Mouse (Mus musculus) liver, embryonic 11.5 days (tissue): Measurements from ENCODE around the gene 1190005I06Rik. TPM values are rescaled to one million over a fixed set of nuclear protein-coding genes. Genes with fewer than 3 reads are reported as not detected.

ENCODE experiments used
- ATAC-seq: fragments of 200-750 bp; cut with Nextera tagmentation; replicated peaks from 2 replicates; pipeline ENCODE4 v1.8.0; 2017; ENCODE audit warnings: moderate number of reproducible peaks, mild to moderate bottlenecking, moderate TSS enrichment, moderate library complexity; ENCODE audit not compliant: low FRiP score
- DNase-seq: peaks from one replicate; pipeline ENCODE4 v3.0.0-alpha.2; 2017; ENCODE audit warnings: low spot score
- H3K27ac ChIP-seq: fragments of 300-500 bp; sonication (generic); 2 replicates; pipeline ENCODE4 v1.5.1; 2014; ENCODE audit warnings: mild to moderate bottlenecking, low read depth, low read length, control low read depth
- H3K27me3 ChIP-seq: fragments of 300-500 bp; sonication (generic); replicated peaks from 2 replicates; pipeline ENCODE4 v1.6.1; 2014; ENCODE audit warnings: low read length, mixed read lengths; ENCODE audit not compliant: control insufficient read depth, insufficient read depth
- H3K36me3 ChIP-seq: fragments of 300-500 bp; sonication (generic); 2 replicates; pipeline ENCODE4 v1.6.1; 2014; ENCODE audit warnings: mild to moderate bottlenecking, low read length, moderate library complexity, mixed read lengths; ENCODE audit not compliant: control insufficient read depth, insufficient read depth
- H3K4me1 ChIP-seq: fragments of 300-500 bp; sonication (generic); replicated peaks from 2 replicates; pipeline ENCODE4 v1.6.1; 2014; ENCODE audit warnings: low read length, mixed read lengths; ENCODE audit not compliant: control insufficient read depth, insufficient read depth
- H3K4me2 ChIP-seq: fragments of 300-500 bp; sonication (generic); 2 replicates; pipeline ENCODE4 v1.6.1; 2014; ENCODE audit warnings: mild to moderate bottlenecking, control low read depth, moderate library complexity
- H3K4me3 ChIP-seq: fragments of 300-500 bp; sonication (generic); 2 replicates; pipeline ENCODE4 v1.5.1; 2014; ENCODE audit warnings: low read depth, low read length, control low read depth
- H3K9ac ChIP-seq: fragments of 300-500 bp; sonication (generic); 2 replicates; pipeline ENCODE4 v1.6.1; 2014; ENCODE audit warnings: low read depth, low read length, control low read depth
- H3K9me3 ChIP-seq: fragments of 300-500 bp; sonication (generic); 2 replicates; pipeline ENCODE4 v1.6.1; 2016; ENCODE audit warnings: low read length, inconsistent platforms, mixed read lengths; ENCODE audit not compliant: control insufficient read depth
- WGBS: fragments of 180-500 bp; shearing (Covaris S2); extraction: QIAGEN DNeasy Blood & Tissue Kit; methylation state at CpG from one replicate; pipeline ENCODE4 v1.1.7; 2014; 5-methylcytosine and 5-hydroxymethylcytosine counted together
- polyA plus RNA-seq: library from polyadenylated mRNA; unstranded; fragments of >200 nt; fragmentation: Nextera tagmentation; extraction: Ambion mirVana; gene quantifications from 2 replicates; pipeline ENCODE4 v1.2.1, GENCODE M21; 2014

1190005I06Rik gene
- polyA plus RNA-seq, 1 experiment from 2014 or later, result 4.1 TPM

GRCm38 (mm10) chr8:120562680-120563347, 84.6 kb downstream of the 1190005I06Rik start:
- H3K9me3 ChIP-seq, result no peaks in the 10 kb centered on the region
- H3K4me3 ChIP-seq, result no peak overlapping the region
- no peak for DNase-seq
- no peaks in the 10 kb centered on the region for H3K27me3 ChIP-seq
- H3K4me1 ChIP-seq, result peaks cover 51% of the 10 kb centered on the region
- ATAC-seq, result no peak
- WGBS, result 85% methylated on average over 18 of the region's 18 CpGs
- H3K9ac ChIP-seq, result no peak overlapping the region
- no peak overlapping the region; the same call in 1 of the 2 replicates for H3K4me2 ChIP-seq
- H3K36me3 ChIP-seq, result peaks cover 27% of the 10 kb centered on the region
- H3K27ac ChIP-seq, result peak overlapping the region; percentile 60

GRCm38 (mm10) chr8:120561539-120562435, 85.6 kb downstream of the 1190005I06Rik start:
- Histone ChIP-seq H3K4me1 (peaks cover 61% of the 10 kb centered on the region), H3K27me3 (no peaks in the 10 kb centered on the region), H3K4me2 (no peak overlapping the region), H3K9me3 (no peaks in the 10 kb centered on the region), H3K27ac (no peak overlapping the region), H3K9ac (no peak overlapping the region), H3K4me3 (no peak overlapping the region), H3K36me3 (peaks cover 17% of the 10 kb centered on the region)
- ATAC-seq, result no peak
- 81% methylated on average over 22 of the region's 22 CpGs for WGBS
- DNase-seq, result no peak

GRCm38 (mm10) chr8:120560535-120560934, 86.9 kb downstream of the 1190005I06Rik start:
- Histone ChIP-seq H3K36me3 (peaks cover 11% of the 10 kb centered on the region; the same call in 1 of the 2 replicates), H3K4me3 (no peak overlapping the region), H3K9me3 (no peaks in the 10 kb centered on the region), H3K4me2 (no peak overlapping the region), H3K27ac (no peak overlapping the region), H3K27me3 (no peaks in the 10 kb centered on the region), H3K9ac (no peak overlapping the region), H3K4me1 (peaks cover 70% of the 10 kb centered on the region)
- WGBS, result 84% methylated on average over 5 of the region's 5 CpGs
- DNase-seq, result no peak
- no peak for ATAC-seq

GRCm38 (mm10) chr8:120559654-120560053, 87.8 kb downstream of the 1190005I06Rik start:
- ATAC-seq, result no peak
- Histone ChIP-seq H3K4me1 (peaks cover 71% of the 10 kb centered on the region), H3K4me3 (no peak overlapping the region), H3K4me2 (no peak overlapping the region), H3K9me3 (no peaks in the 10 kb centered on the region), H3K27ac (no peak overlapping the region), H3K9ac (no peak overlapping the region), H3K27me3 (no peaks in the 10 kb centered on the region), H3K36me3 (peaks cover 14% of the 10 kb centered on the region)
- DNase-seq, result no peak
- 74% methylated on average over 11 of the region's 11 CpGs for WGBS

Other genes with a start within 250 kb of the 1190005I06Rik start
- gene Gins2, start 58.3 kb downstream of the 1190005I06Rik start, polyA plus RNA-seq, result 125 and 127 TPM in 2 replicates
- gene Gm27021, start 20.4 kb upstream of the 1190005I06Rik start, polyA plus RNA-seq, result 0.69 and 2.4 TPM in 2 replicates
- 1,052 and 1,118 TPM in 2 replicates for gene Cox4i1, start 20.6 kb upstream of the 1190005I06Rik start, polyA plus RNA-seq
- gene Emc8, start 20.9 kb upstream of the 1190005I06Rik start, polyA plus RNA-seq, result 265 and 295 TPM in 2 replicates
- gene Irf8, start 88.7 kb upstream of the 1190005I06Rik start, polyA plus RNA-seq, result 10.5 and 12.3 TPM in 2 replicates